Mouse (Mus musculus) common myeloid progenitor, adult 5-6 weeks (primary cell): ENCODE measurements around the gene Cpt1b. TPM values are rescaled to one million over a fixed set of nuclear protein-coding genes. Genes with fewer than 3 reads are reported as not detected.

Experiments
- ATAC-seq: replicated peaks from 2 replicates; pipeline ENCODE4 v1.8.0; 2016; ENCODE audit warnings: low read depth, mild to moderate bottlenecking, moderate TSS enrichment, inconsistent platforms; ENCODE audit not compliant: poor library complexity, severe bottlenecking
- total RNA-seq: library from RNA; stranded (forward); fragments of 200-1000, 187-1606 nt; gene quantifications from 2 replicates; pipeline ENCODE4 v1.2.3, GENCODE M21; 2017

Gene Cpt1b
- total RNA-seq, result 2.6 TPM in 1 of 2 replicates, not detected in the other

GRCm38 (mm10) chr15:89425711-89426121 lies at the start of gene Cpt1b:
Gene Cpt1b, minus strand, starts transcription at chr15:89425863.
- no peak for ATAC-seq

GRCm38 (mm10) chr15:89475293-89475600 lies 49.6 kb upstream of the Cpt1b start:
- no peak for ATAC-seq

- no peak for ATAC-seq
Observed at GRCm38 (mm10) chr15:89474596-89475292, 49.1 kb upstream of the Cpt1b start.

- ATAC-seq, result no peak
Observed at GRCm38 (mm10) chr15:89473921-89474320, 48.3 kb upstream of the Cpt1b start.

GRCm38 (mm10) chr15:89473370-89473769 lies 47.7 kb upstream of the Cpt1b start:
- ATAC-seq, result no peak

- ATAC-seq, result no peak
Observed at GRCm38 (mm10) chr15:89471476-89471875, 45.8 kb upstream of the Cpt1b start.

- ATAC-seq, result peak; percentile 77
Observed at GRCm38 (mm10) chr15:89468577-89468976, 42.9 kb upstream of the Cpt1b start.

GRCm38 (mm10) chr15:89465052-89465451 lies 39.4 kb upstream of the Cpt1b start:
- no peak for ATAC-seq

- peak; percentile 78 for ATAC-seq
Observed at GRCm38 (mm10) chr15:89463334-89464235, 37.9 kb upstream of the Cpt1b start.

- ATAC-seq, result no peak
Observed at GRCm38 (mm10) chr15:89462176-89462575, 36.5 kb upstream of the Cpt1b start.

- ATAC-seq, result no peak
Observed at GRCm38 (mm10) chr15:89461321-89461720, 35.7 kb upstream of the Cpt1b start.

GRCm38 (mm10) chr15:89460298-89460697 lies 34.6 kb upstream of the Cpt1b start:
- no peak for ATAC-seq

GRCm38 (mm10) chr15:89459821-89460220 lies 34.2 kb upstream of the Cpt1b start:
- no peak for ATAC-seq

- peak; percentile 52 for ATAC-seq
Observed at GRCm38 (mm10) chr15:89458942-89459341, 33.3 kb upstream of the Cpt1b start.

- no peak for ATAC-seq
Observed at GRCm38 (mm10) chr15:89455642-89456041, 30.0 kb upstream of the Cpt1b start.

- ATAC-seq, result no peak
Observed at GRCm38 (mm10) chr15:89454857-89455256, 29.2 kb upstream of the Cpt1b start.

- no peak for ATAC-seq
Observed at GRCm38 (mm10) chr15:89453865-89454478, 28.3 kb upstream of the Cpt1b start, which contains the start of gene Mapk8ip2. Gene Mapk8ip2, plus strand, starts transcription at chr15:89453913.

- peak; percentile 99 for ATAC-seq
Observed at GRCm38 (mm10) chr15:89452906-89453864, 27.5 kb upstream of the Cpt1b start.

- no peak; the same call in 1 of the 2 replicates for ATAC-seq
Observed at GRCm38 (mm10) chr15:89442486-89443070, 16.9 kb upstream of the Cpt1b start.
